In the genomic region with DNA sequence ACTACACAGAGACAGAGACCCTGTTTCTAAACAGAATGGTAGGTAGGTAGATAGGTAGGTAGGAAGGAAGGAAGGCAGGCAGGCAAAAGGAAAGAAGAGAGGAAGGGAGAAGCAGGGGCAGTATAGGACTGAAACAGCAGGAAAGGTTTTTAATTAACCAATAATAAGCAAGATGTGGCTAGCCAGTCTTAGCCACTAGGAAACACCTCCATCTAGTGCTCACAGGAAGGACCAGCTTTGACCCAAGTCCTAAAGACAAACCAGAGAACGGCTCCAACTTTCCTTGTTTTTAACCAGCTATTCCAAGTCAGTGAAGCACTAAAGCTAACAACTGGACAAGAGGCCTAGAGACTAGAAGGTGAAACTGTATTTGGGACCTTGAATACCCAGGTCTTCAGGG, we compare ENCODE assay signal across 28 mouse cellular contexts. TPM values are rescaled to one million over a fixed set of nuclear protein-coding genes. Genes with fewer than 3 reads are reported as not detected.
DNase-seq lines count a peak whose midpoint lies in the region; ATAC-seq and TF ChIP-seq lines count a peak whose summit lies in the region.
"Had no signal": no experiment of that assay in that cellular context is flagged by ENCODE, and none has a peak within 500 bp of the region (broad histone marks: within the 10 kb centered on the region; RNA-seq: fewer than 3 reads in every experiment).

No protein-coding gene starts in this region.

- H3K4me1 ChIP-seq in forebrain, postnatal 0 days (ENCODE audit: insufficient read depth), result no peaks in the 10 kb centered on the region
- H3K4me1 ChIP-seq in forebrain, embryonic 16.5 days (replicated peaks; ENCODE audit: control insufficient read depth, insufficient read depth, low read length), result peaks cover 5% of the 10 kb centered on the region
- H3K4me1 ChIP-seq in kidney, adult 2 months (ENCODE audit: control insufficient read depth, insufficient read depth, low read length), result peaks cover 5% of the 10 kb centered on the region
- H3K4me1 ChIP-seq in kidney, embryonic 14.5 days (ENCODE audit: control insufficient read depth, insufficient read depth, low read length), result no peaks in the 10 kb centered on the region
- H3K4me1 ChIP-seq in liver, postnatal 0 days (ENCODE audit: insufficient read depth), result peaks cover 9% of the 10 kb centered on the region
- no peaks in the 10 kb centered on the region for H3K4me1 ChIP-seq in stomach, postnatal 0 days (replicated peaks; ENCODE audit: control insufficient read depth, insufficient read depth)

- DNase-seq in forebrain, postnatal 0 days, result no peak
- DNase-seq in kidney, adult 2 months, result peak; percentile 46
- no peak for DNase-seq in liver, postnatal 0 days
- no peak for DNase-seq in liver
- no peak for DNase-seq in stomach, postnatal 0 days (ENCODE audit: low spot score)
- DNase-seq: adrenal gland, postnatal 36 days; cerebellum, adult 11 months; cerebellum, postnatal 10 days; kidney, adult 8-10 months; lung, adult 2 months; thymus, postnatal 14 days had no signal

- no peak for TF ChIP-seq EP300 in liver, postnatal 0 days (IDR thresholded peaks at IDR 0.05; ENCODE audit: low read depth)
- TF ChIP-seq EP300 in stomach, postnatal 0 days (optimal IDR thresholded peaks at IDR 0.05), result no peak

- peaks cover 40% of the 10 kb centered on the region for H3K36me3 ChIP-seq in forebrain, postnatal 0 days (ENCODE audit: insufficient read depth)
- peaks cover 15% of the 10 kb centered on the region for H3K36me3 ChIP-seq in forebrain, embryonic 16.5 days (ENCODE audit: control insufficient read depth, insufficient read depth)
- H3K36me3 ChIP-seq in kidney, adult 2 months (ENCODE audit: control insufficient read depth, insufficient read depth, low read length), result peaks cover 4% of the 10 kb centered on the region
- peaks cover 13% of the 10 kb centered on the region; the same call in 1 of the 2 replicates for H3K36me3 ChIP-seq in kidney, embryonic 14.5 days (ENCODE audit: control insufficient read depth, insufficient read depth, low read length)
- peaks cover 24% of the 10 kb centered on the region for H3K36me3 ChIP-seq in liver, postnatal 0 days (replicated peaks; ENCODE audit: insufficient read depth, low read length)
- peaks cover 12% of the 10 kb centered on the region; the same call in 1 of the 2 replicates for H3K36me3 ChIP-seq in stomach, postnatal 0 days (ENCODE audit: control insufficient read depth, insufficient read depth, low read length)

- no peaks in the 10 kb centered on the region for H3K9me3 ChIP-seq in forebrain, postnatal 0 days (ENCODE audit: low read length)
- no peaks in the 10 kb centered on the region for H3K9me3 ChIP-seq in forebrain, embryonic 16.5 days (ENCODE audit: control insufficient read depth, low read length)
- no peaks in the 10 kb centered on the region for H3K9me3 ChIP-seq in kidney, embryonic 14.5 days (ENCODE audit: control insufficient read depth, low read length)
- H3K9me3 ChIP-seq in liver, postnatal 0 days (ENCODE audit: low read length), result no peaks in the 10 kb centered on the region
- no peaks in the 10 kb centered on the region for H3K9me3 ChIP-seq in stomach, postnatal 0 days (ENCODE audit: control insufficient read depth, low read length)
- H3K9me3 ChIP-seq: forebrain, embryonic 10.5 days; heart, embryonic 10.5 days; hindbrain, embryonic 10.5 days; limb, embryonic 12.5 days; liver, embryonic 12.5 days had no signal

- no peaks in the 10 kb centered on the region for H3K27me3 ChIP-seq in forebrain, postnatal 0 days (ENCODE audit: insufficient read depth, low read length)
- H3K27me3 ChIP-seq in forebrain, embryonic 16.5 days (replicated peaks; ENCODE audit: control insufficient read depth, insufficient read depth, low read length), result no peaks in the 10 kb centered on the region
- no peaks in the 10 kb centered on the region for H3K27me3 ChIP-seq in kidney, adult 2 months (replicated peaks; ENCODE audit: control insufficient read depth, insufficient read depth, low read length)
- no peaks in the 10 kb centered on the region for H3K27me3 ChIP-seq in kidney, embryonic 14.5 days (ENCODE audit: control insufficient read depth, insufficient read depth, low read length)
- no peaks in the 10 kb centered on the region for H3K27me3 ChIP-seq in liver, postnatal 0 days (ENCODE audit: insufficient read depth, low read length)
- no peaks in the 10 kb centered on the region for H3K27me3 ChIP-seq in stomach, postnatal 0 days (ENCODE audit: control insufficient read depth, insufficient read depth, low read length)
- H3K27me3 ChIP-seq: limb, embryonic 12.5 days; liver, embryonic 12.5 days had no signal

- no peak overlapping the region for H3K4me3 ChIP-seq in forebrain, postnatal 0 days (ENCODE audit: low read depth, low read length)
- no peak overlapping the region for H3K4me3 ChIP-seq in forebrain, embryonic 16.5 days (replicated peaks; ENCODE audit: low read length)
- H3K4me3 ChIP-seq in kidney, adult 2 months (ENCODE audit: insufficient read depth, low read depth, low read length), result no peak overlapping the region
- H3K4me3 ChIP-seq in kidney, embryonic 14.5 days (ENCODE audit: low read length), result no peak overlapping the region
- no peak overlapping the region for H3K4me3 ChIP-seq in liver, postnatal 0 days (ENCODE audit: low read depth, low read length)
- H3K4me3 ChIP-seq in stomach, postnatal 0 days (ENCODE audit: low read depth, low read length), result no peak overlapping the region
- H3K4me3 ChIP-seq: forebrain, embryonic 10.5 days; heart, embryonic 10.5 days; hindbrain, embryonic 10.5 days; limb, embryonic 12.5 days; liver, embryonic 12.5 days had no signal

- TF ChIP-seq POLR2A in kidney, adult 2 months (IDR thresholded peaks at IDR 0.05; ENCODE audit: low read depth, low read length), result no peak

- ATAC-seq in forebrain, postnatal 0 days, result no peak
- no peak for ATAC-seq in forebrain, embryonic 16.5 days
- no peak for ATAC-seq in kidney, embryonic 14.5 days (ENCODE audit: low FRiP score, low TSS enrichment)
- ATAC-seq in liver, postnatal 0 days, result no peak
- no peak for ATAC-seq in stomach, postnatal 0 days (ENCODE audit: low FRiP score, low TSS enrichment)
- ATAC-seq: CD4-positive, CD25-positive, alpha-beta regulatory T cell, adult 4 months; liver, embryonic 12.5 days; midbrain, embryonic 16.5 days had no signal

- WGBS in forebrain, postnatal 0 days, result 46% methylated on average over 1 of the region's 1 CpGs
- WGBS in forebrain, embryonic 16.5 days, result 52% methylated on average over 1 of the region's 1 CpGs
- 18% methylated on average over 1 of the region's 1 CpGs for WGBS in kidney, adult 2 months
- 53% methylated on average over 1 of the region's 1 CpGs for WGBS in kidney, embryonic 14.5 days
- 66% methylated on average over 1 of the region's 1 CpGs for WGBS in liver, postnatal 0 days (ENCODE audit: insufficient replicate concordance)
- 29% methylated on average over 1 of the region's 1 CpGs for whole genome bisulfite sequencing in stomach, postnatal 0 days

- peak; percentile 39 for TF ChIP-seq CTCF in forebrain, postnatal 0 days (IDR thresholded peaks at IDR 0.05; ENCODE audit: low read depth)
- TF ChIP-seq CTCF in kidney, adult 2 months (conservative IDR thresholded peaks at IDR 0.05; ENCODE audit: insufficient read depth, insufficient read length, low read depth, low read length), result peak; percentile 35; the same call in 1 of the 2 replicates
- TF ChIP-seq CTCF in liver, postnatal 0 days (IDR thresholded peaks at IDR 0.05; ENCODE audit: low read depth), result peak; percentile 39; the same call in 1 of the 2 replicates
- peak; percentile 72 for TF ChIP-seq CTCF in stomach, postnatal 0 days (IDR thresholded peaks at IDR 0.05; ENCODE audit: low read depth)

- no peak overlapping the region for H3K9ac ChIP-seq in forebrain, postnatal 0 days
- H3K9ac ChIP-seq in forebrain, embryonic 16.5 days (replicated peaks; ENCODE audit: low read depth, low read length), result no peak overlapping the region
- no peak overlapping the region for H3K9ac ChIP-seq in kidney, embryonic 14.5 days (ENCODE audit: low read depth, low read length)
- no peak overlapping the region for H3K9ac ChIP-seq in liver, postnatal 0 days (replicated peaks)
- no peak overlapping the region for H3K9ac ChIP-seq in stomach, postnatal 0 days (ENCODE audit: low read length)
- H3K9ac ChIP-seq: limb, embryonic 12.5 days; liver, embryonic 12.5 days had no signal

- H3K4me2 ChIP-seq in forebrain, postnatal 0 days (ENCODE audit: low read depth), result no peak overlapping the region
- H3K4me2 ChIP-seq in forebrain, embryonic 16.5 days (ENCODE audit: low read length), result no peak overlapping the region
- H3K4me2 ChIP-seq in kidney, embryonic 14.5 days (replicated peaks; ENCODE audit: low read depth, low read length), result no peak overlapping the region
- H3K4me2 ChIP-seq in liver, postnatal 0 days (ENCODE audit: low read depth, low read length), result no peak overlapping the region
- no peak overlapping the region for H3K4me2 ChIP-seq in stomach, postnatal 0 days (replicated peaks; ENCODE audit: low read depth)
- H3K4me2 ChIP-seq: limb, embryonic 12.5 days; liver, embryonic 12.5 days had no signal

- no peak overlapping the region for H3K27ac ChIP-seq in forebrain, postnatal 0 days (ENCODE audit: low read depth, low read length)
- no peak overlapping the region for H3K27ac ChIP-seq in forebrain, embryonic 16.5 days (ENCODE audit: low read length)
- H3K27ac ChIP-seq in kidney, adult 2 months (ENCODE audit: insufficient read depth, low read depth, low read length), result no peak overlapping the region
- H3K27ac ChIP-seq in kidney, embryonic 14.5 days (ENCODE audit: low read depth, low read length), result no peak overlapping the region
- H3K27ac ChIP-seq in liver, postnatal 0 days (ENCODE audit: low read depth), result no peak overlapping the region
- H3K27ac ChIP-seq in stomach, postnatal 0 days (replicated peaks), result no peak overlapping the region
- H3K27ac ChIP-seq: forebrain, embryonic 10.5 days; heart, embryonic 10.5 days; hindbrain, embryonic 10.5 days; limb, embryonic 12.5 days; liver, embryonic 12.5 days; macrophage had no signal

RNA-seq across cellular contexts. Expression of a gene that starts 4.9 kb away (rescaled TPM):
- 109 and 139 TPM in 2 replicates for total RNA-seq in forebrain, postnatal 0 days (2014; rRNA removed)
- 157 and 178 TPM in 2 replicates for polyA plus RNA-seq in forebrain, postnatal 0 days (2015; fragmentation: Nextera tagmentation; extraction: Ambion mirVana)
- 98.7 and 100 TPM in 2 replicates for polyA plus RNA-seq in forebrain, embryonic 16.5 days (2015; fragmentation: Nextera tagmentation; extraction: Ambion mirVana)
- 65.8 and 74.5 TPM in 2 replicates for polyA plus RNA-seq in kidney, adult 2 months (2012; rRNA removed)
- 41.1 and 46.9 TPM in 2 replicates for polyA plus RNA-seq in kidney, embryonic 14.5 days (2014; fragmentation: Nextera tagmentation; extraction: Ambion mirVana)
- 40.5 and 40.8 TPM in 2 replicates for polyA plus RNA-seq in liver, postnatal 0 days (2015; fragmentation: Nextera tagmentation; extraction: Ambion mirVana)
- 103 and 106 TPM in 2 replicates for polyA plus RNA-seq in stomach, postnatal 0 days (2015; fragmentation: Nextera tagmentation; extraction: Ambion mirVana)

RNA-seq across cellular contexts. Expression of a gene that starts 16.2 kb away (rescaled TPM):
- not detected in 2 replicates for total RNA-seq in forebrain, postnatal 0 days (2014; rRNA removed)
- 0.29 TPM in 1 of 2 replicates, not detected in the other for polyA plus RNA-seq in forebrain, postnatal 0 days (2015; fragmentation: Nextera tagmentation; extraction: Ambion mirVana)
- not detected in 2 replicates for polyA plus RNA-seq in forebrain, embryonic 16.5 days (2015; fragmentation: Nextera tagmentation; extraction: Ambion mirVana)
- 0.92 and 1.6 TPM in 2 replicates for polyA plus RNA-seq in kidney, adult 2 months (2012; rRNA removed)
- polyA plus RNA-seq in kidney, embryonic 14.5 days (2014; fragmentation: Nextera tagmentation; extraction: Ambion mirVana), result not detected in 2 replicates
- not detected in 2 replicates for polyA plus RNA-seq in liver, postnatal 0 days (2015; fragmentation: Nextera tagmentation; extraction: Ambion mirVana)
- 0.39 and 0.56 TPM in 2 replicates for polyA plus RNA-seq in stomach, postnatal 0 days (2015; fragmentation: Nextera tagmentation; extraction: Ambion mirVana)
- total RNA-seq: adrenal gland, postnatal 36 days; gastrocnemius, postnatal 4 days; layer of hippocampus, postnatal 25 days; left cerebral cortex, postnatal 14 days had no signal
- polyA plus RNA-seq: CD4-positive, CD25-positive, alpha-beta regulatory T cell, adult 4 months; embryonic facial prominence, embryonic 11.5 days; forebrain, embryonic 10.5 days; heart, embryonic 10.5 days; heart, embryonic 16.5 days; limb, embryonic 12.5 days; liver, embryonic 12.5 days; macrophage had no signal

RNA-seq across cellular contexts. Expression of a gene that starts 24.1 kb away (rescaled TPM):
- 0.33 and 0.46 TPM in 2 replicates for total RNA-seq in forebrain, postnatal 0 days (2014; rRNA removed)
- polyA plus RNA-seq in forebrain, postnatal 0 days (2015; fragmentation: Nextera tagmentation; extraction: Ambion mirVana), result 1.1 and 1.4 TPM in 2 replicates
- 0.16 and 0.48 TPM in 2 replicates for polyA plus RNA-seq in forebrain, embryonic 16.5 days (2015; fragmentation: Nextera tagmentation; extraction: Ambion mirVana)
- 0.08 TPM in 1 of 2 replicates, not detected in the other for polyA plus RNA-seq in kidney, adult 2 months (2012; rRNA removed)
- polyA plus RNA-seq in kidney, embryonic 14.5 days (2014; fragmentation: Nextera tagmentation; extraction: Ambion mirVana), result 0.27 TPM in 1 of 2 replicates, not detected in the other
- polyA plus RNA-seq in liver, postnatal 0 days (2015; fragmentation: Nextera tagmentation; extraction: Ambion mirVana), result 0.08 TPM in 1 of 2 replicates, not detected in the other
- polyA plus RNA-seq in stomach, postnatal 0 days (2015; fragmentation: Nextera tagmentation; extraction: Ambion mirVana), result 0.17 and 0.25 TPM in 2 replicates
- total RNA-seq: adrenal gland, adult 18-20 months; adrenal gland, postnatal 36 days; gastrocnemius, postnatal 4 days; layer of hippocampus, postnatal 25 days; left cerebral cortex, postnatal 14 days had no signal
- polyA plus RNA-seq: embryonic facial prominence, embryonic 11.5 days; heart, embryonic 10.5 days; macrophage; neural tube, embryonic 14.5 days had no signal

RNA-seq across cellular contexts. Expression of a gene that starts 34.1 kb away (rescaled TPM):
- 23.6 and 43.4 TPM in 2 replicates for total RNA-seq in forebrain, postnatal 0 days (2014; rRNA removed)
- polyA plus RNA-seq in forebrain, postnatal 0 days (2015; fragmentation: Nextera tagmentation; extraction: Ambion mirVana), result 14.8 and 21.9 TPM in 2 replicates
- polyA plus RNA-seq in forebrain, embryonic 16.5 days (2015; fragmentation: Nextera tagmentation; extraction: Ambion mirVana), result 6.1 and 7.9 TPM in 2 replicates
- polyA plus RNA-seq in kidney, adult 2 months (2012; rRNA removed), result 1.6 and 1.7 TPM in 2 replicates
- 0.29 and 0.80 TPM in 2 replicates for polyA plus RNA-seq in kidney, embryonic 14.5 days (2014; fragmentation: Nextera tagmentation; extraction: Ambion mirVana)
- polyA plus RNA-seq in liver, postnatal 0 days (2015; fragmentation: Nextera tagmentation; extraction: Ambion mirVana), result 0.14 and 0.28 TPM in 2 replicates
- 0.63 and 0.73 TPM in 2 replicates for polyA plus RNA-seq in stomach, postnatal 0 days (2015; fragmentation: Nextera tagmentation; extraction: Ambion mirVana)
- polyA plus RNA-seq: macrophage had no signal

RNA-seq across cellular contexts. Expression of a gene that starts 44.3 kb away (rescaled TPM):
- 7.8 and 15.5 TPM in 2 replicates for total RNA-seq in forebrain, postnatal 0 days (2014; rRNA removed)
- 14.3 and 17.5 TPM in 2 replicates for polyA plus RNA-seq in forebrain, postnatal 0 days (2015; fragmentation: Nextera tagmentation; extraction: Ambion mirVana)
- 13.0 and 19.4 TPM in 2 replicates for polyA plus RNA-seq in forebrain, embryonic 16.5 days (2015; fragmentation: Nextera tagmentation; extraction: Ambion mirVana)
- polyA plus RNA-seq in kidney, adult 2 months (2012; rRNA removed), result 24.7 and 29.8 TPM in 2 replicates
- 24.7 and 28.2 TPM in 2 replicates for polyA plus RNA-seq in kidney, embryonic 14.5 days (2014; fragmentation: Nextera tagmentation; extraction: Ambion mirVana)
- polyA plus RNA-seq in liver, postnatal 0 days (2015; fragmentation: Nextera tagmentation; extraction: Ambion mirVana), result 23.7 and 24.5 TPM in 2 replicates
- polyA plus RNA-seq in stomach, postnatal 0 days (2015; fragmentation: Nextera tagmentation; extraction: Ambion mirVana), result 36.8 and 38.6 TPM in 2 replicates
